Mouse (Mus musculus) heart, embryonic 12.5 days (tissue): ENCODE results near the gene Kmt2c. TPM values are rescaled to one million over a fixed set of nuclear protein-coding genes. Genes with fewer than 3 reads are reported as not detected.

Experiments
- ATAC-seq: fragments of 200-750 bp; cut with Nextera tagmentation; 2 replicates; pipeline ENCODE4 v1.8.0; 2017; ENCODE audit warnings: moderate TSS enrichment, moderate library complexity; ENCODE audit not compliant: insufficient number of reproducible peaks, low FRiP score
- H3K27ac ChIP-seq: fragments of 300-500 bp; sonication (generic); 2 replicates; pipeline ENCODE4 v1.5.1; 2016; ENCODE audit warnings: mild to moderate bottlenecking, moderate library complexity; ENCODE audit not compliant: poor library complexity, severe bottlenecking
- H3K27me3 ChIP-seq: fragments of 300-500 bp; sonication (generic); replicated peaks from 2 replicates; pipeline ENCODE4 v1.6.1; 2016; ENCODE audit warnings: mild to moderate bottlenecking, moderate library complexity
- H3K36me3 ChIP-seq: fragments of 300-500 bp; sonication (generic); 2 replicates; pipeline ENCODE4 v1.6.1; 2016; ENCODE audit warnings: mild to moderate bottlenecking, moderate library complexity
- H3K4me1 ChIP-seq: fragments of 300-500 bp; sonication (generic); replicated peaks from 2 replicates; pipeline ENCODE4 v1.6.1; 2016; ENCODE audit warnings: mild to moderate bottlenecking
- H3K4me2 ChIP-seq: fragments of 300-500 bp; sonication (generic); 2 replicates; pipeline ENCODE4 v1.6.1; 2016; ENCODE audit warnings: mild to moderate bottlenecking, moderate library complexity
- H3K4me3 ChIP-seq: fragments of 300-500 bp; sonication (generic); 2 replicates; pipeline ENCODE4 v1.5.1; 2016; ENCODE audit warnings: mild to moderate bottlenecking
- H3K9ac ChIP-seq: fragments of 300-500 bp; sonication (generic); 2 replicates; pipeline ENCODE4 v1.6.1; 2016; ENCODE audit warnings: mild to moderate bottlenecking, moderate library complexity
- H3K9me3 ChIP-seq: fragments of 300-500 bp; sonication (generic); replicated peaks from 2 replicates; pipeline ENCODE4 v1.6.1; 2016; ENCODE audit warnings: mild to moderate bottlenecking, moderate library complexity
- WGBS: fragments of 180-500 bp; shearing (Covaris S2); methylation state at CpG from one replicate; pipeline ENCODE4 v1.1.7; 2016; 5-methylcytosine and 5-hydroxymethylcytosine counted together
- polyA plus RNA-seq: library from polyadenylated mRNA; unstranded; fragments of >200 nt; fragmentation: Nextera tagmentation; extraction: Ambion mirVana; gene quantifications from 2 replicates; pipeline ENCODE4 v1.2.1, GENCODE M21; 2016

Gene Kmt2c
- polyA plus RNA-seq, 1 experiment from 2014 or later = 12.3 TPM

DNA sequence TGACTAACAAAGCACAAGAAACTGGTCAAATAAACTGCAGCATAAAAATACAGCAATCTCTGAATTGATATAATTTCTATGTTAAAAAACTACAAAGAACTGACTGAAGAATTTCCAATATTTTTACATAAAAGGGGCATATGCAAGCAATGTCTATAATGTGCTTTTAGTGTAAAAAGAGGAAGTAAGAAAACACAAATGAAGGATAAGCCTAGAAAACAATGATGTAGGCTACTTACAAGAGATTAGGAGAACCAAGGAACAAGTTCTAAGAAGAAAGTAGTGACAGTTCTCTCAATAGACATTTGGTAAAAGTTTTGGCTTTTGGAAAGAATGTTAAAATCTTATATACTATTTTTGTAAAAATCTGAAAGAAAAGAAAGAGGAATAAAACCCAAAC, 119.4 kb downstream of the Kmt2c start:
- H3K27ac ChIP-seq = no peak overlapping the region
- no peak overlapping the region for H3K4me2 ChIP-seq
- no peak overlapping the region for H3K9ac ChIP-seq
- peaks cover 5% of the 10 kb centered on the region; the same call in 1 of the 2 replicates for H3K36me3 ChIP-seq
- no peak for ATAC-seq
- peaks cover 9% of the 10 kb centered on the region for H3K4me1 ChIP-seq
- no peaks in the 10 kb centered on the region for H3K27me3 ChIP-seq
- no peaks in the 10 kb centered on the region for H3K9me3 ChIP-seq
- H3K4me3 ChIP-seq = no peak overlapping the region

DNA sequence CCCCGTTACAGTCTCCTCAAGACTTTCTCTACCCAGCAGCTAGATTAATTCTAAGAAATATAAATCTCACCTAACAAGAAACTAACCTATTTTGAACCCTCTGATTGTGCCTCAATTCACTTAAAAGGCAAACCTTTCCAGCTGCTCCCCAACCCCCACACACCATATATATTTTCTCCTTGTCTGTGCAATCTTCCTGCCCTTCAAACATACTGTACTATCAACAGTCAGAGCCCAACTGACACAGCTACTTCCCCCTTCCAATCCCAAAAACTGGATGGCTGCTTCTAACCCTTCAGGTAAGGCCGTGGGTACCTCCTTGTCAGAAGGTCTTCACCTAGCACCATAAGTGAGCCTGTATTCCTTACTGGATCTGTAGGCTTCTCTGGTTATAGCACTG, 130.2 kb downstream of the Kmt2c start:
- no peak for ATAC-seq
- 96% methylated on average over 2 of the region's 2 CpGs for WGBS
- Histone ChIP-seq H3K4me2 (no peak overlapping the region), H3K4me3 (no peak overlapping the region), H3K27ac (no peak overlapping the region), H3K9me3 (no peaks in the 10 kb centered on the region), H3K27me3 (no peaks in the 10 kb centered on the region), H3K9ac (no peak overlapping the region), H3K4me1 (no peaks in the 10 kb centered on the region), H3K36me3 (peaks cover 7% of the 10 kb centered on the region)

GRCm38 (mm10) chr5:25367126-25367525, 131.5 kb downstream of the Kmt2c start:
- H3K4me3 ChIP-seq = no peak overlapping the region
- WGBS = 64% methylated on average over 1 of the region's 1 CpGs
- H3K4me1 ChIP-seq = no peaks in the 10 kb centered on the region
- no peaks in the 10 kb centered on the region for H3K9me3 ChIP-seq
- no peak overlapping the region for H3K9ac ChIP-seq
- H3K27ac ChIP-seq = no peak overlapping the region
- no peaks in the 10 kb centered on the region for H3K27me3 ChIP-seq
- H3K36me3 ChIP-seq = peaks cover 7% of the 10 kb centered on the region
- ATAC-seq = no peak
- no peak overlapping the region for H3K4me2 ChIP-seq

DNA sequence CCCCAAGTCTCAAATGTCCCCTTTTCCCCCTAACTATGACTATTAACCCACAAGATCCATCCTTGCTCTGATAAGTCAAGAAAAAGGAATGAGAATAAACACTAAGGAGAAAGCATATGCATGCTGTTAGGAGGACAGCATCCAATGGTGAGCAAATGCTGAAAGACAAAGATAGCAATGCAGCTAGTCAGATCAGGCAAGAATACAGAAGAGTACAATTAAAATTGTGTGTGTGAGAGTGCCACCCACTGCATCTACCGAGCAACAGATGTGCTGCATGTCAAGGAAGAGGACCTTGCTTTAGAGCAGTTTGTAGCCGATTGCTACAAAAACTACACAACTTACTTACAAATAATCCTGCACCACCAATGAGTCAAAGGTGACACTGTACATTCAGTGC, 145.1 kb downstream of the Kmt2c start:
- Histone ChIP-seq H3K27ac (no peak overlapping the region), H3K4me3 (no peak overlapping the region), H3K27me3 (no peaks in the 10 kb centered on the region), H3K36me3 (peaks cover 20% of the 10 kb centered on the region), H3K4me2 (no peak overlapping the region), H3K9ac (no peak overlapping the region), H3K9me3 (no peaks in the 10 kb centered on the region), H3K4me1 (no peaks in the 10 kb centered on the region)
- WGBS = 88% methylated on average over 2 of the region's 2 CpGs
- ATAC-seq = no peak

GRCm38 (mm10) chr5:25331322-25331721, 167.3 kb downstream of the Kmt2c start:
- no peak overlapping the region for H3K4me2 ChIP-seq
- peaks cover 18% of the 10 kb centered on the region for H3K36me3 ChIP-seq
- ATAC-seq = no peak
- WGBS = 90% methylated on average over 2 of the region's 2 CpGs
- no peak overlapping the region for H3K4me3 ChIP-seq
- no peaks in the 10 kb centered on the region for H3K27me3 ChIP-seq
- H3K9ac ChIP-seq = no peak overlapping the region
- no peaks in the 10 kb centered on the region for H3K4me1 ChIP-seq
- H3K27ac ChIP-seq = no peak overlapping the region
- H3K9me3 ChIP-seq = no peaks in the 10 kb centered on the region

DNA sequence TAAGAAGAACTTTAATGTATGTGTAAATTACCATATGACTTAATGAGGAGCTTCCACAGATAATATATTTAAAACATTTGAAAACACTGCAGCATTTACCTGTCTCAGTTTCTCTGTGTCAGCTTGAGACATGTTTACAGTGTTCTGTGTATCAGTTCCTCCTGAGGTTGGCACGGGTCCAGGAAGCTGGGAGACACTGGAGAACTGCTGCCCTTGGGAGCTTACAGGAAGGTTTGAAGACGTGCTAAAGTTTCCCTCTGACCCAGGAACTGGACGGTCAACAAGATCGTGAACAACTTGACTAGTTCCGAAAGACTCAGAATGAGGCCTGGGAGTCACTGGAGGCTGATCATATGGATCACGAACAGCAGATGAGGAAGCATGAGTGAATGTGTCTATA, 184.7 kb downstream of the Kmt2c start:
- WGBS = 84% methylated on average over 6 of the region's 6 CpGs
- Histone ChIP-seq H3K9ac (no peak overlapping the region), H3K27ac (no peak overlapping the region), H3K36me3 (peaks cover 62% of the 10 kb centered on the region), H3K27me3 (no peaks in the 10 kb centered on the region), H3K4me2 (no peak overlapping the region), H3K4me1 (no peaks in the 10 kb centered on the region), H3K4me3 (no peak overlapping the region), H3K9me3 (no peaks in the 10 kb centered on the region)
- no peak for ATAC-seq

- Histone ChIP-seq H3K27me3 (no peaks in the 10 kb centered on the region), H3K36me3 (peaks cover 51% of the 10 kb centered on the region), H3K9ac (no peak overlapping the region), H3K9me3 (no peaks in the 10 kb centered on the region), H3K4me1 (no peaks in the 10 kb centered on the region), H3K4me2 (no peak overlapping the region), H3K27ac (no peak overlapping the region), H3K4me3 (no peak overlapping the region)
- WGBS = 87% methylated on average over 2 of the region's 2 CpGs
- no peak for ATAC-seq
Measured at GRCm38 (mm10) chr5:25310226-25310625, 188.4 kb downstream of the Kmt2c start.

- Histone ChIP-seq H3K4me3 (no peak overlapping the region), H3K27me3 (no peaks in the 10 kb centered on the region), H3K4me2 (no peak overlapping the region), H3K4me1 (peaks cover 3% of the 10 kb centered on the region), H3K27ac (no peak overlapping the region), H3K9ac (no peak overlapping the region), H3K36me3 (peaks cover 36% of the 10 kb centered on the region), H3K9me3 (no peaks in the 10 kb centered on the region)
- WGBS = 46% methylated on average over 3 of the region's 3 CpGs
- no peak for ATAC-seq
Measured at GRCm38 (mm10) chr5:25296830-25297229, 201.8 kb downstream of the Kmt2c start.

- WGBS = 94% methylated on average over 13 of the region's 13 CpGs
- H3K36me3 ChIP-seq = peaks cover 82% of the 10 kb centered on the region
- no peak for ATAC-seq
Measured at GRCm38 (mm10) chr5:25283988-25284387, 214.6 kb downstream of the Kmt2c start.

DNA sequence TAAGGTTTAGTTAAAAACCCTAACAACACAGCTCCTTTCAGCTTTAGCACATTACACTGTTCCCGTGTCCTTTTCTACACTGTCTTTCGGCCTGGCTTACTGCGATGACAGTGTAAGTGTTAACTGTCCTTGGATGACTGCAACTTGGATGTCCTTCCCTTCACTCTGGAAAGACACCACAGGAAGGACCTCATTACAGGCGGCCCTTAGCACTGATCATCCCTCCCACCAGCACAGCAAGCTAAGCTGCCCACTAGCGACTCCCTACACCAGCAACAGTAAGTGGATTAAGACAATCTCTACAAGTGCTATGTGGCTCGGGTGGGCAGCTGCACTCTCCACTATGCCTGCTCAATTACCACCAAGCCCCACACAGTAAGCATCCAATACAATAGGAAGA, 222.2 kb downstream of the Kmt2c start:
- 75% methylated on average over 6 of the region's 6 CpGs for WGBS
- ATAC-seq = no peak
- H3K36me3 ChIP-seq = peaks cover 74% of the 10 kb centered on the region

More at GRCm38 (mm10) chr5:25283988-25284387, 214.6 kb downstream of the Kmt2c start:
- H3K27me3 ChIP-seq = no peaks in the 10 kb centered on the region
- H3K27ac ChIP-seq = no peak overlapping the region
- H3K9me3 ChIP-seq = no peaks in the 10 kb centered on the region
- no peaks in the 10 kb centered on the region for H3K4me1 ChIP-seq
- H3K9ac ChIP-seq = no peak overlapping the region
- H3K4me2 ChIP-seq = no peak overlapping the region
- H3K4me3 ChIP-seq = no peak overlapping the region

GRCm38 (mm10) chr5:25275629-25276028, 223.0 kb downstream of the Kmt2c start:
- Histone ChIP-seq H3K4me2 (no peak overlapping the region), H3K27me3 (no peaks in the 10 kb centered on the region), H3K36me3 (peaks cover 72% of the 10 kb centered on the region), H3K9ac (no peak overlapping the region), H3K4me3 (no peak overlapping the region), H3K9me3 (no peaks in the 10 kb centered on the region), H3K27ac (no peak overlapping the region), H3K4me1 (no peaks in the 10 kb centered on the region)
- no peak for ATAC-seq
- 80% methylated on average over 10 of the region's 10 CpGs for WGBS

More for the DNA sequence above, 222.2 kb downstream of the Kmt2c start:
- Histone ChIP-seq H3K4me3 (no peak overlapping the region), H3K4me2 (no peak overlapping the region), H3K9me3 (no peaks in the 10 kb centered on the region), H3K27me3 (no peaks in the 10 kb centered on the region), H3K27ac (no peak overlapping the region), H3K9ac (no peak overlapping the region), H3K4me1 (no peaks in the 10 kb centered on the region)

DNA sequence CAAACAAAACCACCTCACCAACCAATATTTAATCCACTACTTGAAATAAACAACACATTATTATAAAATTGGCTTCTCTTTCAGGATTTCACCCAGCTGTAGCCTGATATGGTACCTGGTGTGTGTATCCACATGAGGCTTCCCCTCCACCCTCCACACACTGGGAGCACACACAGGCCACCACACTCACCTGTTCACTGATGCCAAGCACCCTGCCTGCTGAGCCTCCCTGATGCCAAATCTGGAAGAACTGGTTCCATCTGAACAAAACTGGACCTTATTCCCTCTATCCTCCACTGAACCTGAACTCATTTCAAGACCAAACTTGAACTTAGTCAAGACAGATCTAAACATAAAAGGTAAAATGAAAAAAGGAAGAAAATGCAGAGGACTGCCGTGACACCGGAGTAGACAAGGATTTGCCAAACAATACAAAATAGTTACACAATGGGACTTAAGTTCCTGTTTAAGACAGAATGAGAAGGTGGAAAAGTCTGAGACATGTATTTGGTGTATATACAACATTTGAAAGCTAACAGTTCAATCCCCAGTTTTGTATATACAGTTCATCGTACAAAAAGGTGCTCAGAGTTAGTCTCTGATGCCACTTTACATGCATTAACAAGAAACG, 230.2 kb downstream of the Kmt2c start:
- H3K36me3 ChIP-seq = peaks cover 69% of the 10 kb centered on the region
- no peak overlapping the region for H3K27ac ChIP-seq
- H3K4me3 ChIP-seq = no peak overlapping the region
- H3K4me1 ChIP-seq = no peaks in the 10 kb centered on the region
- no peaks in the 10 kb centered on the region for H3K27me3 ChIP-seq
- no peaks in the 10 kb centered on the region for H3K9me3 ChIP-seq
- no peak overlapping the region for H3K9ac ChIP-seq
- no peak overlapping the region for H3K4me2 ChIP-seq
- 94% methylated on average over 4 of the region's 4 CpGs for WGBS
- no peak for ATAC-seq
